Mouse (Mus musculus) liver, embryonic 12.5 days (tissue): ENCODE measurements around the gene Sbk3. TPM values are rescaled to one million over a fixed set of nuclear protein-coding genes. Genes with fewer than 3 reads are reported as not detected.
"Not testable (repeated sequence)": the region's sequence is repeated elsewhere in the genome, so short reads cannot be mapped to it uniquely, and the experiment has no call there.

Experiments used
- ATAC-seq: fragments of 200-750 bp; cut with Nextera tagmentation; 2 replicates; pipeline ENCODE4 v1.8.0; 2017; ENCODE audit warnings: moderate number of reproducible peaks, mild to moderate bottlenecking, moderate library complexity
- H3K27ac ChIP-seq: fragments of 300-500 bp; sonication (generic); 2 replicates; pipeline ENCODE4 v1.5.1; 2016; ENCODE audit warnings: mild to moderate bottlenecking
- H3K27me3 ChIP-seq: fragments of 300-500 bp; sonication (generic); replicated peaks from 2 replicates; pipeline ENCODE4 v1.6.1; 2016; ENCODE audit warnings: mild to moderate bottlenecking, moderate library complexity
- H3K36me3 ChIP-seq: fragments of 300-500 bp; sonication (generic); 2 replicates; pipeline ENCODE4 v1.6.1; 2016; ENCODE audit warnings: mild to moderate bottlenecking, moderate library complexity
- H3K4me1 ChIP-seq: fragments of 300-500 bp; sonication (generic); 2 replicates; pipeline ENCODE4 v1.6.1; 2016
- H3K4me2 ChIP-seq: fragments of 300-500 bp; sonication (generic); 2 replicates; pipeline ENCODE4 v1.6.1; 2016; ENCODE audit warnings: mild to moderate bottlenecking, moderate library complexity
- H3K4me3 ChIP-seq: fragments of 300-500 bp; sonication (generic); 2 replicates; pipeline ENCODE4 v1.5.1; 2016; ENCODE audit warnings: mild to moderate bottlenecking, moderate library complexity
- H3K9ac ChIP-seq: fragments of 300-500 bp; sonication (generic); 2 replicates; pipeline ENCODE4 v1.6.1; 2016; ENCODE audit warnings: mild to moderate bottlenecking, moderate library complexity
- H3K9me3 ChIP-seq: fragments of 300-500 bp; sonication (generic); replicated peaks from 2 replicates; pipeline ENCODE4 v1.6.1; 2016; ENCODE audit warnings: mild to moderate bottlenecking, moderate library complexity
- WGBS: fragments of 180-500 bp; shearing (Covaris S2); methylation state at CpG from one replicate; pipeline ENCODE4 v1.1.7; 2016; ENCODE audit not compliant: insufficient replicate concordance; 5-methylcytosine and 5-hydroxymethylcytosine counted together
- polyA plus RNA-seq: library from polyadenylated mRNA; unstranded; fragments of >200 nt; fragmentation: Nextera tagmentation; extraction: Ambion mirVana; gene quantifications from 2 replicates; pipeline ENCODE4 v1.2.1, GENCODE M21; 2016

The Sbk3 gene
- polyA plus RNA-seq, 1 experiment from 2014 or later: not detected

DNA sequence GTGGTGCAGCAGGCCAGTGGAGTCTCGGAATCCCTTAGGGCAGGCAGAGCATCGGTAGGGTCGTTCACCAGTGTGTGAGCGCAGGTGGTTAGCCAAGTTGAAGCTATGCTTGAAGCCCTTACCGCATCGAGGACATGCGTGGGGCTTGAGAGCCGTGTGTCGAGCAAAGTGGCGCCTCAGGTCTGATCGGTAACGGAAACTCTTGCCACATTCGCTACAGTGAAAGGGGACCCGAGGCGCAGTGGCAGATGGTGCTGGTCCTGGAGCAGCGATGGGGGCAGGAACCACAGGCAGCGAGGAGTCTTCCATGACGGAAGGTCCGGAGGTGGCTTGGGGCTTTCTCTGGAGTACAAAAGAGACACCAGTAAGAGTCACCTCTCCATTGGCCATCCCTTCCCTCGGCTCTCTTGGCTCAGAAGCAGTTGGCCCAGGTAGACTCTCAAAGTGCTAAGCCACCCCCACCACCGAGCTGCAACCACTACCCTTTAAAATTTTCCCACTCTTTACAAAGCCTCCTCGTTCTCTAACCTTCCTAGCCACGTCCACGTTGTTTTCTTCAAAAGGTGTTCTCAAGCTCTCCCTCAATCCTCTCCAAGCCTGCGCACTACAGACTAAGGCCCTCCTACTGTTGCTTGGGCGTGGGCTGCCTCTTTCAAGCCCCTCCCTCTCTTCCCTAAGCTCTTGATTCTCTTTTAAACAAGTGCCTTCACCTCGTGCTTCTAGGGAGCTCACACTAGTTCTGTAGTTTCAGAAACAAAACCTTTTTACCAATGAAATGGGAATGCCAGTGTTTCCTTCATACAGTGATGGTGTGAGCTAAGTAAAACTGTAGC, 41.9 kb upstream of the Sbk3 start:
- Histone ChIP-seq H3K27me3 (no peaks in the 10 kb centered on the region), H3K27ac (peak overlapping the region; percentile 41; the same call in 1 of the 2 replicates), H3K9ac (peak overlapping the region; percentile 85), H3K4me1 (peaks cover 25% of the 10 kb centered on the region), H3K36me3 (peaks cover 68% of the 10 kb centered on the region), H3K9me3 (0 out of 2 replicates have a peak, but pooled peaks cover 5% of the 10 kb centered on the region), H3K4me2 (peak overlapping the region; percentile 85), H3K4me3 (peak overlapping the region; percentile 78)
- ATAC-seq: no peak
- 82% methylated on average over 27 of the region's 27 CpGs for WGBS

DNA sequence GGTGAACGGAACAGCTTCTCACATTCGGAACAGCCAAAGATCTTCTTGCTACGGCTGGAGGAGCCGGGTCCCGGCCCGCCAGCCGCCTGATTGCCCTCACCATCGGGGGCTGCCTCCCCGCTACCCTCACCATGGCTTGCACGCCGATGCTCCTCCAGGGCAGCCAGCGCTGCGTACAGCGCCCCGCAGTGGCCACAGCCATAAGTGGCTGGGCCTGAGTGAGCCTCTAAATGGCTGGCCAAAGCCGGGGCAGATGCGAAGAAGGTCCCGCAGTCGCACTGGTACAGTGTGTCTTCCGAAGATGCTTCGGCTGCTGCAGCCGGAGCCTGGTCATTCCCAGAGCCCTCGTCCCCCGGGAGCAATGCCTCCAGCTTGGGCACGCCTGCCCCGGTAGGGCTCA, 37.3 kb upstream of the Sbk3 start:
- Histone ChIP-seq H3K27me3 (peaks cover 5% of the 10 kb centered on the region; the same call in 1 of the 2 replicates), H3K9me3 (peaks cover 7% of the 10 kb centered on the region; the same call in 1 of the 2 replicates), H3K36me3 (peaks cover 71% of the 10 kb centered on the region), H3K4me3 (no peak overlapping the region), H3K9ac (no peak overlapping the region), H3K27ac (no peak overlapping the region; the same call in 1 of the 2 replicates), H3K4me1 (peaks cover 8% of the 10 kb centered on the region), H3K4me2 (no peak overlapping the region)
- 90% methylated on average over 26 of the region's 26 CpGs for WGBS
- ATAC-seq: no peak

DNA sequence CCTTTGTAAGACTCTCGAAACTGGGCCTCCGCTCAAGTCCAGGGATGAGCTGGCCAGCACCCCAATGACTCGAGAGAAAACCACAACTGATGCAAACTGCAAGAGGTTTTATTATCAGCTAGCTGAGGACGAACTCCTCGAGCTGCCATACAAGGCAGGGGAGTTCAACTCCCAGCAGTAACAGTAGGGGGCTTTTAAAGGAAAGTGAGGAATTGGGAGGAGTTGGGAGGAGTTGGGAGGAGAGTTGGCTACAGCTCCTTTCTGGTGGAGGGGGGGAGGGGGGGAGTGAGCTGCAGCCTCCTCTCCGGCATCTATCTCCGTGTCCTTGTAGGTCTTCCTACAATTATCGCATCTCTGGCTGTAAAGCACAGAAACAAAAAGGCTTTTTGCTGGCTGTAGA, 31.9 kb upstream of the Sbk3 start:
- H3K4me3 ChIP-seq, H3K4me2 ChIP-seq, H3K27ac ChIP-seq, ATAC-seq, H3K27me3 ChIP-seq, H3K9ac ChIP-seq, H3K4me1 ChIP-seq: not testable (repeated sequence)
- WGBS: 68% methylated on average over 8 of the region's 8 CpGs
- H3K9me3 ChIP-seq: peaks cover 11% of the 10 kb centered on the region
- peaks cover 18% of the 10 kb centered on the region for H3K36me3 ChIP-seq

DNA sequence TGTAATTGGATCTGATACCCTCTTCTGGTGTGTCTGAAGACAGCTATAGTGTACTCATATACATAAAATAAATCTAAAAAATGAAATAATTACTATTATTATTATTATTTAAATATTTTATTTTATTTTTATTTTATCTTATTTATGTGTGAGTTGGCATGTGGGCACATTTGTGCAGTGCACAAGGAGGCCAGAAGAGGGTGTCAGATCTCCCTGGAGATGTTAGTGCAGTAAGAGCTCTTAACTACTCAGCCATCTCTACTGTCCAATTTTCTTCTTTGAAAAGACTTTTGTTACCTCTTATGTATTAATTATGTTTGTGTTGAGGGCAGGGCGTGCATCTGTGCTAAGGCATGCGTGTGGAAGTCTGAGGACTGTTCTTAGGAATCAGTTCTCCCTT, 28.9 kb upstream of the Sbk3 start:
- Histone ChIP-seq H3K4me1 (no peaks in the 10 kb centered on the region), H3K36me3 (no peaks in the 10 kb centered on the region), H3K27me3 (peaks cover 32% of the 10 kb centered on the region), H3K27ac (no peak overlapping the region), H3K4me2 (no peak overlapping the region), H3K9ac (no peak overlapping the region), H3K4me3 (no peak overlapping the region), H3K9me3 (peaks cover 11% of the 10 kb centered on the region)
- ATAC-seq: no peak
- WGBS: 55% methylated on average over 2 of the region's 2 CpGs

GRCm38 (mm10) chr7:4996934-4997333, 26.0 kb upstream of the Sbk3 start:
- Histone ChIP-seq H3K4me1 (no peaks in the 10 kb centered on the region), H3K4me2 (no peak overlapping the region), H3K36me3 (peaks cover 17% of the 10 kb centered on the region), H3K27ac (no peak overlapping the region), H3K27me3 (peaks cover 55% of the 10 kb centered on the region), H3K4me3 (no peak overlapping the region), H3K9ac (no peak overlapping the region), H3K9me3 (no peaks in the 10 kb centered on the region)
- no peak for ATAC-seq
- WGBS: 56% methylated on average over 7 of the region's 8 CpGs

DNA sequence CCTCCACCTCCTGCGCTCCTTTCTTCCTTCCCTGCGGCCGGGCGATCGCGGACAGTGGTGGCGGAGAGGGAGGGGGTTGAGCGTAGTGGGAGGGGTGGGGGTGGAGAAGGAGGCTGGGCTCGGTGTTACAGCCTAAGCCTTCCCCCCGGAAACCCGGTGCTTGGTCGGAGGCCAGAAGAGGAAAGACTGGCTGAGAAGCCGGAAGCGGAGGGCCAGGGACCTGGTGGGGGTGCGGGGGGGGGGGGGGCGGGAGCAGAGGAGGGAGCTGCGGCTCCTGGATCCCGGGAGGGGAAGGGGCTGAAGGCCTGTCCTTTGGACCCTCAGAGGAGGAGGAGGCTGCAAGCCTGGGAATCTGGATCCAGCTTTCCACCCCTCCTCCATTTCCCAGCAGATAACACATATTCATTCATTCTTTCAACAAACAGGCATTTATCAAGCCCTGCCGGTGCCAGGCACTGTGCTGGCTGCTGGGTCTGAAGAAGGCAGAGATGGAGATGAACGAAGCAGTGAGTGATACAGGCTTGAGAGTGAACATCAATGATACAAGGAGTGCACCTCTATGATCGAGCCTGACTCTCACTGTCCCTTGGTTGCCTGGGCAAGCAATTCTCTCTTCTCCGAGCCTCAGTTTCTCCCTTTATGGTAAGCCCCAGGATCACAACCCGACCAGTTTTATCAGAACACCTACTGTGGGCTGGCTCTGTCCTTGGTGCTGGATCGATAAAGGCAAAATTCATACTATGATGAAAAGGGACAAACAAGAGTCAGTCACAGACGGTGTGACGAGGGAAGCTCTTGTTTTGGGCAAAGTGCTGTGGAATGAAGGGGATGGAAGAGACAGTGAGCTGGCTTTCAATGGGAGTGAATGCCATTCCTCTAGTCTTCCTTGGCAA, 25.3 kb upstream of the Sbk3 start, which contains the start of gene Zfp579:
TSS of gene Zfp579 (minus strand) at position 156 of the 893 bp plus-strand sequence.
- Histone ChIP-seq H3K27ac (peak within 1 kb of the TSS; percentile 27; the same call in 1 of the 2 replicates), H3K9me3 (no peaks in the 10 kb centered on the region), H3K4me2 (peak within 1 kb of the TSS; percentile 65), H3K4me1 (no peaks in the 10 kb centered on the region), H3K36me3 (peaks cover 17% of the 10 kb centered on the region), H3K27me3 (peaks cover 60% of the 10 kb centered on the region), H3K9ac (peak within 1 kb of the TSS; percentile 61; the same call in 1 of the 2 replicates), H3K4me3 (peak within 1 kb of the TSS; percentile 56)
- 10% methylated on average over 15 of the region's 26 CpGs for WGBS
- ATAC-seq: peak; percentile 67

- H3K4me3 ChIP-seq: peak overlapping the region; percentile 56
- H3K4me2 ChIP-seq: peak overlapping the region; percentile 65
- H3K27me3 ChIP-seq: peaks cover 63% of the 10 kb centered on the region
- ATAC-seq: peak; percentile 13; the same call in 1 of the 2 replicates
- WGBS: 7% methylated on average over 19 of the region's 19 CpGs
- no peak overlapping the region for H3K27ac ChIP-seq
- H3K9ac ChIP-seq: peak overlapping the region; percentile 61; the same call in 1 of the 2 replicates
- no peaks in the 10 kb centered on the region for H3K9me3 ChIP-seq
- peaks cover 17% of the 10 kb centered on the region for H3K36me3 ChIP-seq
- no peaks in the 10 kb centered on the region for H3K4me1 ChIP-seq
Observed at GRCm38 (mm10) chr7:4995268-4996002, 24.5 kb upstream of the Sbk3 start.

DNA sequence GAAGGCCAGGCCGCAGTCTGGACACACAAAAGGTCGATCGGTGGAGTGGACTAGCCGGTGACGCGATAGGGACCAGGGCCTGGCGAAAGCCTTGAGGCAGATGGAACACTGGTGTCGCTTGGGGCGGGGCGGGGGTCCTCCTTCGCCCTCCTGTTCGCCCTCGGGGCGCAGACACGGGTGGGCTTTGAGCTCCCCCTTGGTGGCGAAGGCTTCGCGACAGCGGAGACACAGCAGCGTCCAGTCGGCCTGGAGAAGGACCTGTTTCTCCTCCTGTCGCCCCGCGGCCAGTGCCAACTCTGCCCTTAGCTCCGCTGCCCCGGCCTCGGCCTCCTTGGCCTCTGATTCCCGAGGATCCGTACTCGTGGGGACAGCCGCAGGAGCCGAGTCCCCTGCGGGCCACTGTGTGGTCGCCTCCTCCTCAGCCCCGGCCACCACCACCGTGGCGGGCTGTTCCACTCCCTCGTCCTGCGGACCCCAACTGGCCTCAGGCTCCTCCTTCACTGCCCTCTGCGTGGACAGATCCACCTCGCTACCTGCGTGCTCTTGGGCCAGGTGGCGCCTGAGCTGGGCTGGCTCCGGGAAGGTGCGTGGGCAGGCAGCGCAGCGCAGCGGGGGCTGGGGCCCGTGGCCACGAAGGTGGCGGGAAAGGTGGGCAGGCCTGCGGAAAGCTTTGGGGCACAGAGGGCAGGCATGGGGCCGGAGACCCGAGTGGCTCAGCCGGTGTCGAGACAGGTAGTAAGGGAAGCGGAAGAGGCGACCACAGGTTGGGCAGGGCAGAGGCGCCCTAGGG, 23.2 kb upstream of the Sbk3 start:
- no peak overlapping the region for H3K4me3 ChIP-seq
- H3K9ac ChIP-seq: no peak overlapping the region
- no peaks in the 10 kb centered on the region for H3K4me1 ChIP-seq
- H3K9me3 ChIP-seq: no peaks in the 10 kb centered on the region
- peaks cover 63% of the 10 kb centered on the region for H3K27me3 ChIP-seq
- 0 out of 2 replicates have a peak overlapping the region, but pooled peaks have one; percentile 3 for H3K4me2 ChIP-seq
- no peak overlapping the region for H3K27ac ChIP-seq
- no peak for ATAC-seq
- peaks cover 17% of the 10 kb centered on the region for H3K36me3 ChIP-seq
- 31% methylated on average over 59 of the region's 59 CpGs for WGBS

GRCm38 (mm10) chr7:4993347-4993998, 22.5 kb upstream of the Sbk3 start:
- ATAC-seq: no peak
- 22% methylated on average over 55 of the region's 55 CpGs for WGBS
- H3K9ac ChIP-seq: no peak overlapping the region

GRCm38 (mm10) chr7:4988250-4988649, 17.3 kb upstream of the Sbk3 start:
- H3K27me3 ChIP-seq: peaks cover 25% of the 10 kb centered on the region
- 43% methylated on average over 2 of the region's 2 CpGs for WGBS
- H3K4me2 ChIP-seq: no peak overlapping the region
- no peak overlapping the region for H3K4me3 ChIP-seq
- no peaks in the 10 kb centered on the region for H3K4me1 ChIP-seq
- peaks cover 11% of the 10 kb centered on the region for H3K36me3 ChIP-seq
- H3K9me3 ChIP-seq: no peaks in the 10 kb centered on the region
- no peak overlapping the region for H3K9ac ChIP-seq
- no peak overlapping the region for H3K27ac ChIP-seq
- ATAC-seq: no peak

More at GRCm38 (mm10) chr7:4993347-4993998, 22.5 kb upstream of the Sbk3 start:
- H3K9me3 ChIP-seq: no peaks in the 10 kb centered on the region
- H3K4me3 ChIP-seq: no peak overlapping the region
- peaks cover 17% of the 10 kb centered on the region for H3K36me3 ChIP-seq
- H3K27me3 ChIP-seq: peaks cover 63% of the 10 kb centered on the region
- H3K4me1 ChIP-seq: no peaks in the 10 kb centered on the region
- no peak overlapping the region for H3K27ac ChIP-seq
- H3K4me2 ChIP-seq: no peak overlapping the region
